Mouse (Mus musculus): Measurements from ENCODE around the gene Tex48.

DNA sequence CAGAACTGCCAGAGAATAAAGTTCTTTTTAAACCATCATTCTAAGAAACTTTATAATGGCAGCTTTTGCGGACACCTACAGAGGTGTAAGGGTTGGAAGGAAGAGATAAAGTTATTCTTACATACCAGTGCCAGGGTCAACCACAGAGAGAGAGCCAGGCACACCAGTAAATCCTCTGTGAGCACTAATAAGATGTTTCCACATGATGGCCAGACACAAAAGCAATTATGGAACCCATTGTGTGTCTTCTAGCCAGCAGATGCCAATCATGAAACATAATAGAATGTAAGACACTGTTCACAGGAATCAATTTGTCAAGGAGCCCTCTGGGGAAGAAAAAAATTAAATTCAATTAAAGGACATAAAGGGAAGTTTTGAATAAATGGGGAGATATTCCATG lies 39.2 kb upstream of the Tex48 start:
- no peak for TF ChIP-seq GATA1 (IDR thresholded peaks at IDR 0.05; ENCODE audit: low read length)
- no peak for TF ChIP-seq TAL1 (IDR thresholded peaks at IDR 0.05; ENCODE audit: low read length)

Data from erythroblast, embryonic 14.5 days (primary cell).